ENCODE assay signal across 8 mouse cellular contexts in the genomic region with DNA sequence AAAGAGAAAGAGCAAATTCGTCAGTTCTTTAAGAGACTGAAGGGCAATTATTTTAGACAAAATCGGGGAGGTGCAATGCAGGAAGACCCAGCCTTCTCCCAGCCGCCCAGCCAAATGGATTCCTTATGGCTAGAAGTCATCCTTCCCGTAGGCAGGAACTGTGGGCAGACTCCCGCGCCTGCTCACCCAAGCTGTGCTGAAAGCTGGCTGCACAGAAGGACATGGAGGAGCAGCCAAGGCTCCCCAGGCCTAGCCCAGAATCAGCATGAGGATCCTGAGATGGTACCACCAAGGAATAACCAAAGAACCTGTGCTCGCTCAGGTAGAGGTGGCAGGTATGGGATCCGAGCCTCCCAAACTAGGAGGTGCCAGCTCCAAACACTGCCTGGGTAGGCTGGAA. TPM values are rescaled to one million over a fixed set of nuclear protein-coding genes. Genes with fewer than 3 reads are reported as not detected.
A peak's percentile ranks its signal among the peaks of the same experiment; 100 is the strongest.
DNase-seq lines count a peak whose midpoint lies in the region; ATAC-seq lines count a peak whose summit lies in the region.

No protein-coding gene starts in this region.

- no peaks in the 10 kb centered on the region for H3K9me3 ChIP-seq in kidney, embryonic 15.5 days (replicated peaks)

- peaks cover 79% of the 10 kb centered on the region for H3K27me3 ChIP-seq in kidney, embryonic 15.5 days

- H3K4me2 ChIP-seq in kidney, embryonic 15.5 days = peak overlapping the region; percentile 98

- H3K4me3 ChIP-seq in kidney, embryonic 15.5 days (replicated peaks) = peak overlapping the region; percentile 65

- H3K9ac ChIP-seq in kidney, embryonic 15.5 days = no peak overlapping the region

- WGBS in kidney, embryonic 15.5 days = 48% methylated on average over 8 of the region's 8 CpGs

- H3K36me3 ChIP-seq in kidney, embryonic 15.5 days = no peaks in the 10 kb centered on the region

- peaks cover 23% of the 10 kb centered on the region for H3K4me1 ChIP-seq in kidney, embryonic 15.5 days

- H3K27ac ChIP-seq in kidney, embryonic 15.5 days = no peak overlapping the region

- no peak for ATAC-seq in kidney, embryonic 15.5 days (replicated peaks; ENCODE audit: low FRiP score)
- no peak for ATAC-seq in monocyte, adult 5-6 weeks (replicated peaks; ENCODE audit: insufficient number of reproducible peaks, low FRiP score, low TSS enrichment, poor library complexity, severe bottlenecking)

- DNase-seq in kidney, postnatal 25 days = no peak
- DNase-seq in CD4-positive helper T cell, adult 2 months (ENCODE audit: low read depth, low spot score) = peak; percentile 24
- peak; percentile 51 for DNase-seq in cerebellum, adult 9-10 months
- peak; percentile 66 to 73 for DNase-seq in left cerebral cortex, adult 18-20 months (ENCODE audit: low spot score in 2 of 2)
- DNase-seq in embryo, embryonic 11 days = no peak
- DNase-seq in spleen, postnatal 10 days (ENCODE audit: low spot score in 2 of 2) = no peak

RNA-seq across cellular contexts. Expression of a gene that starts 1.7 kb away (rescaled TPM):
- 8.9 and 10.5 TPM in 2 replicates for polyA plus RNA-seq in kidney, embryonic 15.5 days (2015; fragmentation: Nextera tagmentation; extraction: Ambion mirVana)
- total RNA-seq in left cerebral cortex, adult 18-20 months (2021) = 100 to 1,000 TPM in 1 of 2 experiments, 10 to 100 TPM in 1; 85.2 to 101 TPM
- 5.3 to 9.1 TPM (median 6.8 TPM) in 3 replicates for total RNA-seq in monocyte, adult 5-6 weeks (2017)

RNA-seq across cellular contexts. Expression of a gene that starts 37.7 kb away (rescaled TPM):
- polyA plus RNA-seq in kidney, embryonic 15.5 days (2015; fragmentation: Nextera tagmentation; extraction: Ambion mirVana) = 17.7 and 20.8 TPM in 2 replicates
- total RNA-seq in left cerebral cortex, adult 18-20 months (2021) = 10 to 100 TPM; 13.3 TPM
- 19.5 to 41.1 TPM (median 19.5 TPM) in 3 replicates for total RNA-seq in monocyte, adult 5-6 weeks (2017)

RNA-seq across cellular contexts. Expression of a gene that starts 58.9 kb away (rescaled TPM):
- 524 and 598 TPM in 2 replicates for polyA plus RNA-seq in kidney, embryonic 15.5 days (2015; fragmentation: Nextera tagmentation; extraction: Ambion mirVana)
- 100 to 1,000 TPM; 434 to 461 TPM for total RNA-seq in left cerebral cortex, adult 18-20 months (2021)
- total RNA-seq in monocyte, adult 5-6 weeks (2017) = 438 to 562 TPM (median 516 TPM) in 3 replicates

RNA-seq across cellular contexts. Expression of a gene that starts 59.1 kb away (rescaled TPM):
- 72.4 and 79.5 TPM in 2 replicates for polyA plus RNA-seq in kidney, embryonic 15.5 days (2015; fragmentation: Nextera tagmentation; extraction: Ambion mirVana)
- total RNA-seq in left cerebral cortex, adult 18-20 months (2021) = 10 to 100 TPM; 44.7 to 54.3 TPM
- total RNA-seq in monocyte, adult 5-6 weeks (2017) = 5.2 to 13.2 TPM (median 8.6 TPM) in 3 replicates

Comparison
In these comparisons a context has a peak if more than half of its experiments do, and no peak if none do; other contexts are left out.
1. DNase-seq: peak in CD4-positive helper T cell, adult 2 months (single experiment), cerebellum, adult 9-10 months (single experiment) and left cerebral cortex, adult 18-20 months (2 of 2); none in kidney, postnatal 25 days (0 of 2), embryo, embryonic 11 days (single experiment) and spleen, postnatal 10 days (0 of 2).